17 mouse cellular contexts compared by ENCODE assay signal in the genomic region with DNA sequence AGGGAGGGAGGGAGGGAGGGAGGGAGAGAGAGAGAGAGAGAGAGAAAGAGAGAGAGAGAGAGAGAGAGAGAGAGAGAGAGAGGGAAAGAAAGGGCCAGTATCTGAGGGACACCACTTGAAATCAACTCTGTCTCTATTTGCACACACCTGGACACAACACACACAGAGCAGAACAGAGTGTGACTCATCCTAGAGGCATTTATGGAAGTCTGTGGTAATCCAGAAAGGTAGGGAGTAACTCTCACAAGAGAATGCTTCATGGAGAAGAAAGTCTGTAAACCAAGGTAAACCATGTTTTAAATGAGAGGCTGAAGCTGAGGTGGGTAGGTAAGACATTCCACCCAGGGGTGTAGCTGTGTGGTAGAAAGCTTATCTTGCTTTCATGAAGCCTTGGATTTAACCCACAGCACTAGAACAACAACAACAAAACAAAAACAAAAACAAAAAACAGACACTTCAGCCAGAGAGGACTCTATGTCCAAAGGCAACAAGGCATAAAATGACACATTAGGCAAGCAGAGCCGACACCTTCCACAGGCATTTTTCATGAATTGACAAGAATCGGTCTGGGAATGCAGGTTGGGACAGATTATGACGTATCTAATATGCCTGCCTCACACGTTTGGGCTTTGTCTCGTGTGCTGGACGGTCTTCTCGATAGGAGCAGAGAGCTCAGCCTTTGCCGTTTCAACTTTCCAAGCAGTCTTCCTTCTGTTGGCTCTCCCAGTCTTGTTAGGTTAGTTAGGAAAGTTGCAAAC.
"Had no signal": no experiment of that assay in that cellular context is flagged by ENCODE, and none has a peak within 500 bp of the region (broad histone marks: within the 10 kb centered on the region; RNA-seq: fewer than 3 reads in every experiment).

No protein-coding gene starts in this region.

- H3K4me3 ChIP-seq: midbrain, embryonic 13.5 days; myocyte; neural tube, embryonic 13.5 days had no signal

- DNase-seq: kidney, adult 18-20 months; kidney, adult 9 months; kidney, postnatal 14 days; kidney, postnatal 4 days; layer of hippocampus, adult 9-11 months; lung, adult 2 months; lung, postnatal 10 days; lung, postnatal 4 days; retina, postnatal 1 day; thymus, adult 2 months; thymus, postnatal 14 days; thymus, postnatal 4 days had no signal

- H3K4me1 ChIP-seq: neural tube, embryonic 13.5 days had no signal

- ATAC-seq: midbrain, embryonic 13.5 days; midbrain, embryonic 16.5 days had no signal

- H3K27me3 ChIP-seq: midbrain, embryonic 13.5 days; neural tube, embryonic 13.5 days had no signal

- H3K27ac ChIP-seq: liver, embryonic 14.5 days; midbrain, embryonic 13.5 days; neural tube, embryonic 13.5 days had no signal

- H3K36me3 ChIP-seq: midbrain, embryonic 13.5 days; neural tube, embryonic 13.5 days had no signal

- H3K9ac ChIP-seq: liver, embryonic 14.5 days; midbrain, embryonic 13.5 days; neural tube, embryonic 13.5 days had no signal

- H3K4me2 ChIP-seq: midbrain, embryonic 13.5 days; neural tube, embryonic 13.5 days had no signal

- H3K9me3 ChIP-seq: midbrain, embryonic 13.5 days; neural tube, embryonic 13.5 days had no signal
